Mouse (Mus musculus) CH12.LX (cell line): ENCODE results near the gene Acsl5. TPM values are rescaled to one million over a fixed set of nuclear protein-coding genes. Genes with fewer than 3 reads are reported as not detected.
A peak's percentile ranks its signal among the peaks of the same experiment; 100 is the strongest.

Source experiments
- DNase-seq: peaks from one replicate; pipeline ENCODE4 v3.0.0-alpha.2; 2013; ENCODE audit errors: extremely low read depth
- H3K27ac ChIP-seq: 2 replicates; pipeline ENCODE4 v1.5.1; 2012; ENCODE audit warnings: low read depth, mild to moderate bottlenecking, control low read depth, moderate library complexity; ENCODE audit not compliant: insufficient read depth
- H3K27me3 ChIP-seq: replicated peaks from 2 replicates; pipeline ENCODE3; 2012; ENCODE audit warnings: inconsistent platforms
- H3K36me3 ChIP-seq, 2 experiments: replicated peaks in 1 of 2; 2 replicates each; pipeline versions ENCODE3 to v1.6.1; 2012; ENCODE audit warnings: inconsistent platforms in 1 of 2, low read length in 1 of 2, mild to moderate bottlenecking in 1 of 2, mixed read lengths in 1 of 2, moderate library complexity in 1 of 2; ENCODE audit not compliant: control insufficient read depth in 1 of 2, insufficient read depth in 1 of 2
- H3K4me1 ChIP-seq, 2 experiments: 2 replicates each; pipeline ENCODE4 v1.6.1; 2012; ENCODE audit warnings: inconsistent platforms in 1 of 2, moderate library complexity in 1 of 2; ENCODE audit not compliant: insufficient read depth in 2 of 2, control insufficient read depth in 1 of 2
- H3K4me2 ChIP-seq: 2 replicates; pipeline ENCODE4 v1.6.1; 2012; ENCODE audit warnings: low read depth, mild to moderate bottlenecking, control low read depth; ENCODE audit not compliant: poor library complexity, insufficient read depth, severe bottlenecking
- H3K4me3 ChIP-seq, 3 experiments: fragments of 150-350 bp in 1 of 3; sonication (generic) in 1 of 3; replicated peaks in 1 of 3; 2 replicates each; pipeline versions ENCODE3 to v1.5.1; 2011 to 2012; ENCODE audit warnings: low read depth in 2 of 3, low read length in 2 of 3, mild to moderate bottlenecking in 2 of 3, moderate library complexity in 2 of 3, control low read depth in 1 of 3, improper control_type of control experiment in 1 of 3, inconsistent platforms in 1 of 3, mixed read lengths in 1 of 3; ENCODE audit not compliant: poor library complexity in 1 of 3
- H3K79me2 ChIP-seq: replicated peaks from 2 replicates; pipeline ENCODE4 v1.6.1; 2012; ENCODE audit warnings: mild to moderate bottlenecking, moderate library complexity; ENCODE audit not compliant: control insufficient read depth, poor library complexity, insufficient read depth, severe bottlenecking; ENCODE audit errors: extremely low read depth
- H3K9ac ChIP-seq: 2 replicates; pipeline ENCODE4 v1.6.1; 2012; ENCODE audit warnings: low read depth, mild to moderate bottlenecking, control low read depth, moderate library complexity; ENCODE audit not compliant: insufficient read depth
- H3K9me3 ChIP-seq: replicated peaks from 2 replicates; pipeline ENCODE3; 2012; ENCODE audit warnings: low read length, inconsistent platforms, mixed read lengths
- CHD1 ChIP-seq: IDR thresholded peaks from 2 replicates; pipeline ENCODE4 v1.6.1; 2012; ENCODE audit warnings: low read depth, low read length, improper control_type of control experiment, inconsistent platforms
- CHD2 ChIP-seq: IDR thresholded peaks from 2 replicates; pipeline ENCODE4 v1.6.1; 2011; ENCODE audit warnings: low read length, improper control_type of control experiment
- CTCF ChIP-seq, 2 experiments: IDR thresholded peaks in 1 of 2; conservative IDR thresholded peaks in 1 of 2; 2 replicates each; pipeline ENCODE4 v1.5.1; 2011 to 2012; ENCODE audit warnings: low read depth in 2 of 2, low read length in 2 of 2, improper control_type of control experiment in 1 of 2, inconsistent platforms in 1 of 2, mild to moderate bottlenecking in 1 of 2, moderate library complexity in 1 of 2
- HCFC1 ChIP-seq: IDR thresholded peaks from 2 replicates; pipeline ENCODE4 v1.6.1; 2012; ENCODE audit warnings: low read depth, mild to moderate bottlenecking, inconsistent platforms, low read length, improper control_type of control experiment
- IRF4 ChIP-seq: IDR thresholded peaks from 2 replicates; pipeline ENCODE4 v1.6.1; 2014; ENCODE audit warnings: low read depth, mild to moderate bottlenecking, inconsistent platforms, low read length, improper control_type of control experiment
- KAT2A ChIP-seq: IDR thresholded peaks from 2 replicates; pipeline ENCODE4 v1.6.1; 2012; ENCODE audit warnings: low read length, improper control_type of control experiment, inconsistent platforms; ENCODE audit not compliant: insufficient replicate concordance
- MAX ChIP-seq: IDR thresholded peaks from 2 replicates; pipeline ENCODE4 v1.6.1; 2011; ENCODE audit warnings: low read length, improper control_type of control experiment
- MAZ ChIP-seq: IDR thresholded peaks from 2 replicates; pipeline ENCODE4 v1.6.1; 2012; ENCODE audit warnings: low read depth, mild to moderate bottlenecking, inconsistent platforms, low read length, improper control_type of control experiment, moderate library complexity
- MXI1 ChIP-seq: IDR thresholded peaks from 2 replicates; pipeline ENCODE4 v1.6.1; 2011; ENCODE audit warnings: mild to moderate bottlenecking, low read depth, low read length, improper control_type of control experiment
- MYC ChIP-seq: IDR thresholded peaks from 2 replicates; pipeline ENCODE4 v1.6.1; 2011; ENCODE audit warnings: low read depth, mild to moderate bottlenecking, improper control_type of control experiment, low read length
- NELFE ChIP-seq: IDR thresholded peaks from 2 replicates; pipeline ENCODE4 v1.6.1; 2011; ENCODE audit warnings: low read depth, low read length, improper control_type of control experiment
- NRF1 ChIP-seq: IDR thresholded peaks from 2 replicates; pipeline ENCODE4 v1.6.1; 2014; ENCODE audit warnings: low read depth, mild to moderate bottlenecking, inconsistent platforms, low read length, improper control_type of control experiment, moderate library complexity
- PAX5 ChIP-seq: IDR thresholded peaks from 2 replicates; pipeline ENCODE4 v1.6.1; 2012; ENCODE audit warnings: low read length, inconsistent platforms, mixed read lengths
- POLR2A ChIP-seq: IDR thresholded peaks from 2 replicates; pipeline ENCODE4 v1.6.1; 2011; ENCODE audit warnings: low read depth, mild to moderate bottlenecking, improper control_type of control experiment, low read length
- POLR2AphosphoS2 ChIP-seq: IDR thresholded peaks from 2 replicates; pipeline ENCODE4 v1.6.1; 2011; ENCODE audit warnings: low read depth, low read length, improper control_type of control experiment
- SIN3A ChIP-seq: IDR thresholded peaks from 2 replicates; pipeline ENCODE4 v1.6.1; 2012; ENCODE audit warnings: low read length, improper control_type of control experiment, inconsistent platforms
- SMC3 ChIP-seq: IDR thresholded peaks from 2 replicates; pipeline ENCODE4 v1.6.1; 2011; ENCODE audit warnings: low read depth, low read length, improper control_type of control experiment
- TBP ChIP-seq: conservative IDR thresholded peaks from 2 replicates; pipeline ENCODE4 v1.6.1; 2011; ENCODE audit warnings: low read depth, low read length, improper control_type of control experiment
- TCF12 ChIP-seq: IDR thresholded peaks from 2 replicates; pipeline ENCODE4 v1.6.1; 2014; ENCODE audit warnings: low read depth, mild to moderate bottlenecking, inconsistent platforms, low read length, improper control_type of control experiment
- UBTF ChIP-seq: IDR thresholded peaks from 2 replicates; pipeline ENCODE4 v1.6.1; 2012; ENCODE audit warnings: low read depth, mild to moderate bottlenecking, inconsistent platforms, low read length, improper control_type of control experiment, moderate library complexity
- USF1 ChIP-seq: IDR thresholded peaks from 2 replicates; pipeline ENCODE4 v1.6.1; 2014; ENCODE audit warnings: low read depth, mild to moderate bottlenecking, inconsistent platforms, low read length, improper control_type of control experiment
- ZKSCAN1 ChIP-seq: IDR thresholded peaks from 2 replicates; pipeline ENCODE4 v1.6.1; 2012; ENCODE audit warnings: low read depth, inconsistent platforms, low read length, improper control_type of control experiment, borderline replicate concordance
- ZMIZ1 ChIP-seq: IDR thresholded peaks from 2 replicates; pipeline ENCODE4 v1.6.1; 2012; ENCODE audit warnings: low read depth, mild to moderate bottlenecking, inconsistent platforms, low read length, improper control_type of control experiment
- ZNF384 ChIP-seq: IDR thresholded peaks from 2 replicates; pipeline ENCODE4 v1.6.1; 2012; ENCODE audit warnings: low read depth, low read length, improper control_type of control experiment, inconsistent platforms
- dilution Hi-C: fragments of 300-500 bp; cut with MboI; formaldehyde crosslinking; loops from 2 replicates; pipeline ENCODE4 v1.14.3; 2020; ENCODE audit warnings: low sequenced_read_pairs; ENCODE audit not compliant: extremely low pct_unique_long_range_greater_than_20kb, extremely low pct_ligation_motif_present
- in situ Hi-C: fragments of 300-500 bp; cut with MboI; formaldehyde crosslinking; loops from 3 replicates; pipeline ENCODE4 v1.14.3; 2019; ENCODE audit warnings: low sequenced_read_pairs, low pct_ligation_motif_present, low pct_unique_long_range_greater_than_20kb, mixed read lengths
- polyA plus RNA-seq: library from polyadenylated mRNA; unstranded; fragments of >175 nt; gene quantifications from 2 replicates; pipeline ENCODE4 v1.2.1, GENCODE M21; 2012; ENCODE audit warnings: low read depth; ENCODE audit not compliant: insufficient read length
- total RNA-seq, 2 experiments: library from RNA; depleted of rRNA; stranded (reverse); fragments of 300-350 nt in 1 of 2; fragments of >200 nt in 1 of 2; gene quantifications; 2 replicates each; pipeline ENCODE4 v1.2.3; 2012 to 2014

The Acsl5 gene
- total and polyA plus RNA-seq, 3 experiments, result 126 to 265 (median 196) TPM

GRCm38 (mm10) chr19:55335881-55336280 is 84.1 kb downstream of the Acsl5 start (continued):
- TF ChIP-seq CTCF (conservative IDR thresholded peaks at IDR 0.05 in 1 of 2, IDR thresholded peaks at IDR 0.05 in 1 of 2; ENCODE audit: low read depth in 2 of 2, low read length in 2 of 2) (peak in 1 of 2 experiments; percentile 73; a peak in 2 of 4 replicates), HCFC1 (no peak), ZMIZ1 (no peak), CHD1 (no peak)

DNA sequence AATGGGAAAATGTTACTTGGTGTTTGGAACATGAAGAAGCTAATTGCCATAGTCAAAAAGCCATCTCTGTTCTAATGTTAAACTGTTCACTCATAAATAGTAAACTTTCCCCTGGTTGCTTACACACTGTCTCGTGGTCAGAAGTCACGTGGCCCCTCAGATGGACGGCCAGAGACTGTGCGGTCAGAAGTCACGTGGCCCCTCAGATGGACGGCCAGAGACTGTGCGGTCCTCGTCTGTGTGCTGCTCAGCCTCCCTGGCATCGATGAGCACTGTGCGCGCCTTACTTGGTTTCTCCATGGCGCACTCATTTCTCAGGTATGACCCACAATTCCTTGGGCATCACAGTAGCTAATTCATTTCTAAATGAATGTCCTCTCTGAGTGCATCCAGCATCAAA is 84.7 kb downstream of the Acsl5 start:
- DNase-seq, result no peak
- no peaks in the 10 kb centered on the region for H3K27me3 ChIP-seq
- TF ChIP-seq USF1 (no peak), TBP (no peak), ZKSCAN1 (no peak), MXI1 (no peak), IRF4 (no peak), POLR2A (no peak), MAZ (no peak), CHD2 (no peak), SMC3 (no peak), POLR2AphosphoS2 (no peak), MAX (no peak), SIN3A (no peak), KAT2A (no peak), NRF1 (no peak), MYC (no peak), CHD1 (no peak), CTCF (conservative IDR thresholded peaks at IDR 0.05 in 1 of 2, IDR thresholded peaks at IDR 0.05 in 1 of 2; ENCODE audit: low read depth in 2 of 2, low read length in 2 of 2) (no peak)
- TF ChIP-seq, all 38 proteins: peak for 0
- in situ Hi-C loops (no loop called here), dilution Hi-C loops (no loop called here)
- H3K79me2 ChIP-seq, result no peaks in the 10 kb centered on the region
- peaks cover 10 to 69% of the 10 kb centered on the region in 2 experiments for H3K36me3 ChIP-seq
- H3K9me3 ChIP-seq, result no peaks in the 10 kb centered on the region
- no peaks in the 10 kb centered on the region for H3K4me1 ChIP-seq
- H3K27ac ChIP-seq, result no peak overlapping the region
- no peak overlapping the region for H3K4me2 ChIP-seq
- no peak overlapping the region for H3K4me3 ChIP-seq
- no peak overlapping the region for H3K9ac ChIP-seq

DNA sequence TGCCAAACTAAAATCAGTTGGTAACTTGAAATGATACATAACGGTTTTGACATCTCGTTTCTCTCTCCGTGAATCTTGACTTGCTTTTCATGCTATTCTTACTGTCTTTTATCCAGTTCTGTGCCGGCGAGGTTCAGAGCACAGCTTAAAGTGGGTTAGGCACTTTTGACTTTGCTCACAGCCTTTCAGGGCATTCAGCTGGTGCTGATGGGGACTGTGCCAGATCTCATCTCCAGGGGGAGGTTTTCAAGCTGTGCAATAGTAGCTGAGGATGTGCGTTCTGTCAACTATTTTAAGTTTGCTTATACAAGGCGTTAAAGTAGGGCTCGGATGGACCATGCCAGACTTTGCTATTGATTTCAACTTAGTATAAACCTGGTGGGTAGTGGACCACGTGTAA is 85.3 kb downstream of the Acsl5 start:
- H3K36me3 ChIP-seq, result peaks cover 5 to 69% of the 10 kb centered on the region in 2 experiments
- dilution Hi-C loops, result no loop called here
- TF ChIP-seq TCF12 (no peak), PAX5 (no peak), UBTF (no peak), USF1 (no peak), ZNF384 (no peak), MYC (no peak), POLR2AphosphoS2 (no peak), NELFE (no peak)
- TF ChIP-seq, all 38 proteins: peak for 0

More for the DNA sequence above, 85.3 kb downstream of the Acsl5 start:
- H3K4me3 ChIP-seq, result no peak overlapping the region
- in situ Hi-C loops, result no loop called here
- no peaks in the 10 kb centered on the region for H3K9me3 ChIP-seq
- H3K9ac ChIP-seq, result no peak overlapping the region
- H3K27ac ChIP-seq, result no peak overlapping the region
- H3K79me2 ChIP-seq, result no peaks in the 10 kb centered on the region
- H3K4me2 ChIP-seq, result no peak overlapping the region
- no peaks in the 10 kb centered on the region for H3K27me3 ChIP-seq
- H3K4me1 ChIP-seq, result no peaks in the 10 kb centered on the region
- no peak for DNase-seq
